Mouse (Mus musculus): Measurements from ENCODE around the gene Rcan1.

The Rcan1 gene

DNA sequence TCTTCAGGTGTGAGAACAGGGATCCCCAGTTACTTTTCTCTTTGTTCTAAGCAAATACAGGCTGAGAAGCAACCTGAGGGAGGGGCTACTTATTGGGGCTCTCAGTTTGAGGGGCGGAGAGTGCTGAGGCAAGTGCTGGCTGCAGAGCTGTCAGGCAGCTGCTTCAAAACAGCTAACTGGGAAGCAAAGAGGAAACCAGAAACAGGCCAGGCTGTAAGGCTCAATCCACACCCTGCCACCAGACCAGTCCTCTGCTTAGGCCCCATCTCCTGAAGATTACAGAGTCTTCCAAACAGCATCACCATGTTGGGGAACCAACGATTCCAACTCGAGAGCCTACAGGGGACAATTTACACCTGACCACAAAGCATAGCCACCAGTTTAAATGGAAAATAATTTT is 2.2 kb upstream of the Rcan1 start:
- DNase-seq (ENCODE audit: low spot score in 2 of 2), result no peak

DNA sequence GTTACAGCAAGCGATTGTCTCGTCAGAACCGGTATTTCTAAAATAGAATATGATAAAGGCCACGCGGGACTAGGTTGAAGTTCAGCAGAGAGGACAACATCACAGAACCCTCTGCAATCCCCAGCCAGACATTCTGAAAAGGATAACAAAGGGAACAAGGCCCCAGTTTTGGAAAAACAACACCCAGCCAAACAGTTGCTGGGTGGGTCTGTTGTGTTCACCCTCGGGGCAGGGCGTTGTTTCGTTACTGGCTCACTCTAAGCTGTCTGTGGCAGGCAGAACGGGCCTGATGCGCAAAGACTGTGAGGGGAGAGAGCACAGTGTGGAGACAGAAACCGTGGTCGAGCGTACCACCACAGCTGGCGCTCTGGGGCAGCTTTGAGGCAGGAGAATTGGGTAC is 2.2 kb downstream of the Rcan1 start:
- DNase-seq (ENCODE audit: low spot score in 2 of 2), result no peak

DNA sequence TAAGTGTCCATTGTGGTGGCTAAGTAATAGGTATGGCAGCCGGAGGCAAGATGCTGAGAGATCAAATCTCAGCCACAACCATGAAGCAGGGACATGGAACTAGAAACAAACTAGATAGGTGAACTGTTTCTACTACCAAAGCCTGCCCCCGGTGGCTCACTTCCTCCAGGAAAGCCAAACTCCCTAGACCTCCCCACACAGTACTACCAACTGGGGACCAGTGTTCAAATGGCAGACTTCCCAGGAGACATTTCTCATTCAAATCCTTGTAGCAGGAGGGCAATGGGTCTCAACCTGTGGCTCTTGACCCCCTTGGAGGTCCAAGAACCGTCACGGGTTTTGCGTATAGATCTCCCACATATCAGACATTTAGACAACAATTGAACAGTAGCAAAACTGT is 3.6 kb downstream of the Rcan1 start:
- DNase-seq (ENCODE audit: low spot score in 2 of 2), result no peak

DNA sequence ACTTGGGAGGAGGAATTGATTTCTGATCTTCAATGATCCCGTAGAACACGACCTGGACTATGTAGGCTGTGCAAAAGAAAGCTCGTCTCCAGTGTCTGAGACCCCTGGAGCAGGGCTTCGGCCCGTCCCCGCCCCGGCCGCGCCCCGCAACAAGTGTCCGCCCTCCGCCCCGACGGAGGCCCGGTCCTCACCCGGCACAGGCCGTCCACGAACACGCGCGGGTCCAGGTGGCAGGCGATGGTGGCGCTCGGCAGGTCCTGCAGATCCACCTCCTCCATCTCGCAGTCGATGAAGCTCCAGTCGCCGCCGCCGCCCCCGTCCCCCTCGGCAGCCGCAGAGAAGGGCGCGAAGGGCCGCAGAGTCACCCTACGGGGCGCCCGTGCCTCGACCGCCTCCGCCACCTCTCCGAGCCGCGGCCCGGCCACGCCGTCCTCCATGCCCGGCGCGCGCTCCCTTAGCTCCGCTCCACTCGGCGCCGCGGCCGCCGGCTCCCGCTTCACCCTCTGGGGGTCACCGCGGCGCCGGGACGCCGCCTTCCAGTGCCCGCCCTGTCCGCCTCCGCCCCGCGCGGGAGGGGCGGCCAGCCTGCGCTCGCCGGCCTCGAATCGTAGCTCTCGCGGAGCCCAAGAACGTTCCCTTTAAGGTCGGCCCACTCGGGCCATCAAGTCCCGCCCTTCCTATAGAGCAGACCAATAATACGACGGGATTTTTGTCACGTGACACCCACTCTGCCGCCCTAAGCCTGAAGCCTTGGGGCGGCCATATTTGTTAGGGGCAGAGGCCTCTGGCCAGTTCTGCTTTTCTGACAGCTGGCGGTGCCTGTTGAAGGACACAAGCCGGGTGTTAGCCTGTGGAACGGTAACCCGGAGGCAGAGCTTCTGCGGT is 4.8 kb downstream of the Rcan1 start:
- DNase-seq (ENCODE audit: low spot score in 2 of 2), result peak; percentile 98 to 99

DNA sequence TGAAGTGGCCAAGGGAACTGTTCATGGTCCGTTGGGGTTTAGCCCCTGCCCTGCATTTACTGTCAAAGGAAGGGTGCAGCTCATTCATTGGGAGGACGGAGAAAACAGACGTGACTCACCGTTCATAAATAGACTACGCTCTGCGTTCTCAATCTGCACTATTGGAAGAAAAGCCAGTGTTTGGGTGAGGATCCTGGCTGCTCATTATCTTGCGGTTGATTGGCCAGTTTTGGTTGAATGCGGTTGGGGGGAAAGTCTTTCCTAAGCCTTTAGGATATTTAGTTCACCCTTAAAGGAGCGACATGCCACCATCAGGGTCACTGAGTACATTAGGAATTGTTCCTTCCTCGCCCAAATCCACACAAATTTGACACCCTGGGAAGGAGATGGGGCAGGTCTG is 5.4 kb downstream of the Rcan1 start:
- no peak for DNase-seq (ENCODE audit: low spot score in 2 of 2)

DNA sequence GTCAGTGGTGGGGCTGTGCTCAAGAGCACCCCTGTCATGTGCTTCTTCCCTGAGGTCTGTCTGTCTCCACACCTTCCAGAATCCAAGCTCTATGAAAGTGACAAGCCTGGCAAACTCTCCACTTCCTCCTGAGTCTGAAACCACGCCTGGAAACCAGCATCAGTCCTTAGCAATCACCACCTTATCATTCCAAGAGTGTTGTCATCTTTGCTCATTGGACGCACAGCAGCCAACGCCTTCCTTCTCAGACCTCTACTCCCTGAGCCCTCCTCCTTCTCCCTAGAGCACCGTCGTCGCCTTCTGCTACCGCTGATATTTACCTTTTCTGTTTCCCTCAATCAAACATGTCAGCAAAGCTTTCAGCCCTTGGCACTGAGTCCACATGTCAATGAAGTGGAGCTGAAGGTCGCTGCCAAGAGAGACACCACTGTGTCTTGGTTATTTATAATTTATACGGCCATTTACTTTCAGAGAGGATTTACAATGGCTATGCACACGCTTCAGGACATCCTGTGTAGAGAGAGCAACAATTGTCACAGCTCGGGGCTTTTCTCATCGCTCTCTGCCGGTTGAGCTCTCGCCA is 6.2 kb downstream of the Rcan1 start:
- no peak for DNase-seq (ENCODE audit: low spot score in 2 of 2)

DNA sequence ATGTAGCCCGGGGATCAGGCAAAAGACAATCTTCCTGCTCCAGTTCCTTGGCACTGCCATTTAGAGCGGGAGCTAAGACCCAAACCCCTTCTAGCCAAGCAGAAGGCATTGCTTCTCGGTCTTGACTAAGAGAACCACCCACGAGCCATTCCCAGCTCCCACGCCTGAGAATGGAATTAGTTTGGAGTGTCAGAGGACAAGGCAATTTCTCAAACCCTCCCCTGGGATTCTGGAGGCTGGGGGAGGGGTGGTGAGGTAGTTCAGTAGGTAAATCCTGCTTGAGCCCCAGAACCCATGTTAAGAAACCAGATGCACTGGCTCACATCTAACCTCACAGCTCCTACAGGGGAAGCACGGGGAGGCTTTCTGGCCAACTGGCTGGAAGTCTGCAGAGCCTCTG is 9.3 kb downstream of the Rcan1 start:
- DNase-seq (ENCODE audit: low spot score in 2 of 2), result no peak

DNA sequence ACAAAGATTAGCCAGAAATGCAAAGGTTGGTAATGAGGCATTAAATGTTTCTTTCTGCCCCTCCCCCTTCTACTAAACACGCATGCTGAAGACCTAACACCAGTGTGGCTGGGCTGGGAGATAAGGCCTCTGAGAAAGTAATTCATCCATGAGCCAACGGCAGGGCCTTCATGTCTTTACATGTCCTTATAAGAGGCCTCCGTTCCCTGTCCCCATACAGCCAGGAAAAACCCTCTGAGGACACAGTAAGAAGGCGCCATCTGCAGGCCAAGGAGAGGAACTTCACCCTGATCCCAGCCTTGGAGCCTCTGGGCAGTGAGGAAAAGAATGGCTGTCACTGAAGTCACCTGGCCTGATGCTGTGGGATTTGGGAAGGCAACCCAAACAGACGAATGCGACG is 13.1 kb downstream of the Rcan1 start:
- DNase-seq (ENCODE audit: low spot score in 2 of 2), result peak; percentile 62 to 75

DNA sequence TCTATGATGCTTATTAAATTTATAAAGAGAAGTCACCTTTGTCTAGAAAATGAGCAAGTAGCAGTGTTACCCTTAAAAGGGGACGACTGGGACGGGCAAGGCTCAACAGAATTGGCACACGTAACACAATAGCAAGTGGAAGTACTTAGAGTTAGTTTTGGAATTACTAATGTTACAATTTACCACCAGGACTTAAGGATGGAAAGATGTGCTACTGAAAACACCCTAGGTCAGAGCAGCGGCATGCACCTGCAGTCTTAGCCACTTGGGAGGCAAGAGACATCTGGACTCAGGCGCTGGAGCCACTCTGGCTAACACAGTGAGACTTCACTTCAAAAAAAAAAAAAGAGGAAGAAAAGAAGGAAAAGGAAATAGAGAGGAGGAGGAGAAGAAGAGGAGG is 14.7 kb downstream of the Rcan1 start:
- no peak for DNase-seq (ENCODE audit: low spot score in 2 of 2)

DNA sequence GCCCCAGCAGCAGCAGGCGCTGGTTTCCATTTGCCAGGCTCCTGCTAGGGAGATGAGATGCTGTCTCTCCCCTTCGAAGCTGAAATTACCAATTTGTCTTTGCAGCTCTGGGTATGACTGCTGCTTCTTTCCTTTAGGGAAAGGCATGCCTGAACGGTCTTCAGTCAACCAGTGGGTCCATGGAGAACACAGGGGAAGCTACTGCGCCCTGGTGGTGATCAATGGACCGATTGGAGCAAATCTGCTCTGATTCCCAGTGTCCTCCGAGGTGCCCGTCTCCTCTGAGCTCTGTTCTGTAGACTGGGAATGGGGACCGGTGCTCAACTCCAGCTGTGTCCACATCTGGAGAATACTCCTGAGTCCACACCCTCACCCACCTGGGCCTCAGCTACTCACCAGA is 15.2 kb downstream of the Rcan1 start:
- DNase-seq (ENCODE audit: low spot score in 2 of 2), result no peak

DNA sequence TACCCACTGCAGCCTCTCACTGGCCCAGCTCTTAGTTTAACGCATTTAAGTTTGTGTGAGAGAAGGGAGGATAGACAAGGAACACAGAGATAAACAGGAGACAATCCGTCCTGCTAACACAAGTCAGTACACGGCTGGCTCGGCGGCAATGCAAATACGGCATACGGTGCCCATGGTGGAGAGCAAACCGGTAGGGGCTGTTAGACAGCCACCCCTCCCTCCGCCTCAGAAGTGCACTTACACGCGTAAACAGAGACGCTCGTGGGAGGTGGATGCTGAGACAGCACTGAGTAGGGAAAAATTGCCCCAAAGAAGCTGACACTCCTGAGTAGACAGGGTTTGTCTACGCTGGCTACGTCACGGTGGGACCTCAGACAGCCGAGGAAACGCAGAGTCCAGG is 16.2 kb downstream of the Rcan1 start:
- DNase-seq (ENCODE audit: low spot score in 2 of 2), result no peak

DNA sequence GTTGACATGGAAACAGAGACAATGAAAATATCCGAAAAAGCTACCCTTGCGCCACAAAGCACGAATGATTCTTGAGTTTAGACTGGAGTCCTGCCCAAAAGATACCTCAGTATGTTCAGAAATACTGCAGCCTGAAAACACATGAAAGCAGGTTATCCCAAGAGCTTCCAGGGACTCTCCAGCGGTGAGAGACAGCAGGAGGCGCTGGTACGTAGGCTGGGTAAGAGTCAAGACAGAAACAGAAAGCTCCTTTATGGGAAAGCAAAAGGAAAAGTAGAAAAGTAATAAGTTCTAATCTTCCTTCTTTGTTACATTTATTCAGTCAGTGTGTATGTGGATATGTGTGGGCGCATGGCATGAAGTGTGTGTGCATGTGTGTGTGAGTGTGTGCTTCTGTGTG is 16.7 kb downstream of the Rcan1 start:
- DNase-seq (ENCODE audit: low spot score in 2 of 2), result no peak

DNA sequence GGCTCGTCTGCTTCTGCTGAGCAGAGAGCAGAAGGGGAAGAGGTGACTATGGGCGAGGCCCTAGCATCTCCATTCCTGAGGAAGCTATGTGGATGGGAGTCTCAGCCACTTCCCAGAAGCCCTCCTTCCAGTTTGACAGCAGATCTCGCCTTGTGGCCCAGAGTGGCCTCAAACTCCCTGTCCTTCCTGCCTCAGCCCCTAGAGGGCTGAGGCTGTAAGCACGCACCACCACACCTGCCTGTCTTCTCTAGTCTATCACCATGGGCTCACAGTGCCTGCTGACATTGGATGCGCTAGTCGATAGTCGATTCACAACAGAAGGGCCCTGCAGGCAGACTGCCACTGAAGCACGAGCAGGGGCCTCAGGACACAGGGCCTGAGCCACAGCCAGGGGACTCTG is 18.1 kb downstream of the Rcan1 start:
- no peak for DNase-seq (ENCODE audit: low spot score in 2 of 2)

DNA sequence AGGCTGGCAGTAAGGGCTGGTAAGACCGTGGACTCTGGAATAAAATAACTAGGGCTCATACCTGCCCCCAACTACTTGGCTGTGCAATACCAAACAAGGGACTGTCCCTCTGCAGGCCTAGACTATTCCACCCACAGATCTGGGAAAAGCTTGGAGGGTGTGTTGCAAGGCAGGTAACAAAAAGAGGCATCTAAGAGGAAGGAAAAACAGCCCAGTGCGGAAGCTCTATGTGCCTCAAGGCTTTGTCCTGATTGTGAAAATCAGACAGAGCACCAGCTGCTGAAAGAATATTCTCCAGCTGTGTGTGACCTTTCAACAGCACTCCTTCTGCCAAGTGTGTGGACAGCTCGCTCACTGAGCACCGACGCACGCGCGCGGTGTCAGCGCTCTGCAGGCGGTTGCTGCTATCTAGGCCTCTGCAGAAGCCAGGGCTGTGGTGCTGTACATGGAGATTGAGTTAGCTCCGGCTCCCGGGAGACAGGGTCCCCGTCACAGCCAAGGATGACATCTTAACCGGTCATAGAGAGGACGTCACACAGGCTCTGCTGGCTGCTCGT is 19.1 kb downstream of the Rcan1 start:
- DNase-seq (ENCODE audit: low spot score in 2 of 2), result no peak

DNA sequence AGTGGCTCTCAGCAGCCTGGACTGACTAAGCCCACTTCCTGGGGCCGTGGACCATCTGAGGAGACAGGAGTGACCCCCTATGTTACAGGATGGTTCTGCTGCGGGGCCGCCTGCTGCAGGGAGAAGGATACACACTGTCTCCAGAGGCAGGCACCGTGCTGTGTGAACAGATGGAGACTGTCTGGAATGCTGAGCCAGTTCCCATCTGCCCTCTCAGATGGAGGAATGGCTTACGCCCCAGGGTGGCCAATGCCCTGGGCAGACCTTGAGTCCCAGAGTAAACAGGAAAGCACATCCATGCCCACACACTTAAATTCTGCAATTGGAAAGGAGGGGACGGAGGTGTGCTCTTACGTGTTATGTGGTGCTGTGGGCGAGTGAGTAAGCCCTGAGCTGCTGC is 20.3 kb downstream of the Rcan1 start:
- DNase-seq (ENCODE audit: low spot score in 2 of 2), result no peak

DNA sequence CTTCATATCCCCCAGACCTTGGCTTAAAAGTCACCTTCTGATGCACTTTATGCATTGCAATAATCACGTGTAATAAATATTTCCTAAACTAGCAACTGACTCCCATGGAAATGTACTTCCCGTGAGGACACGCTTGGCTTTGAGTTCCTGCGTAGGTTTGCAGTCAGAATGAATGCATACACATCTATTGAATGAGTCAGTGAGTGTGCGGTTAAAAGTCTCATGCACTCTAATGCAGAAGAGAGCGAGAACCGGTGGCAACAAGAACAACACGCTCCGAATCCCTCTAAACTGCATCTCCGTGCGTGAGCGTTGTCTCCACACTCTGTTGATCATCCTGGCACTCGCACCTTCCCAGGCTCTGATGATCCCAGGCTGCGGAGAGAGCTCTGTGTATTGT is 21.6 kb downstream of the Rcan1 start:
- no peak for DNase-seq (ENCODE audit: low spot score in 2 of 2)

DNA sequence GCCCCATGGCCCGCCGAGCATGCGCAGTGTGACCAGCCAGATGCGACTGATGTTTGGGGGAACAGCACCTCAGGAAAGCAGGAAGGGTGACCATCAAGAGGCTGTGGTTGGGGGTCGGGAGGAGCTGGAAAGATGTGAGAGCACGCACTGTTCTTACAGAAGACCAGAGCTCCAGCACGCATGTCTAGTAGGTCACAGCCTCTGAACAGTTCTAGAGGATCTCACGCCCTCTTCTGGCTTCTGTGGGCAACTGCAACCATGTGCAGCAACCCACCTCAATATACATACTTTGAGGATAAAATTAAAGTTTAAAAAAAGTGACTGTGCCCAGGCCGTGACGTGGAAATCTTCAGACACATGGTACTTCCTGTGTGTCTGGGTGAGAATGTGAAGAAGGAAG is 25.3 kb downstream of the Rcan1 start:
- DNase-seq (ENCODE audit: low spot score in 2 of 2), result no peak

DNA sequence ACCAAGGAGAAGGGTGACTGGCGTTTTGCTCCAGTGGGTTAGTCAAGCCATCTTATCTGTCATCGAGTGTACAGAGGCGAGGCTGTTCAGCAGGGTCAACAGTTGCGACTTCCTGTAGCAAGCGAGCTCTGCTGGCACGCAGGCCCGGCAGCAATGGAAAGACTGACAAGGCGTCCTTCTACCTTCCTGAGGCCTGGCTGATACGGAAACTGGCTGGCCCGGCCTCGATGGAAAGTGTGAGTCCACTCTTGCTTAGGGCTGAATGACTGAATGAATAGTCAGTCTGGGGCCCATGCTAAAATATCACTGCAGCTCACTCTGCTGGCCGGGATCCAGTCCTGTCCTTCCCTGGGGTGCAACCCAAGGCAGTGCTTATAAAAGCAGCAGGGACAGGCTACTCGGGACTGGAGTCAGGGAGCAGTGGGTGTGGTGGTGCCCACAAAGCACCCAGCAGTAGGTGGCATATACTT is 27.0 kb downstream of the Rcan1 start:
- DNase-seq (ENCODE audit: low spot score in 2 of 2), result no peak

DNA sequence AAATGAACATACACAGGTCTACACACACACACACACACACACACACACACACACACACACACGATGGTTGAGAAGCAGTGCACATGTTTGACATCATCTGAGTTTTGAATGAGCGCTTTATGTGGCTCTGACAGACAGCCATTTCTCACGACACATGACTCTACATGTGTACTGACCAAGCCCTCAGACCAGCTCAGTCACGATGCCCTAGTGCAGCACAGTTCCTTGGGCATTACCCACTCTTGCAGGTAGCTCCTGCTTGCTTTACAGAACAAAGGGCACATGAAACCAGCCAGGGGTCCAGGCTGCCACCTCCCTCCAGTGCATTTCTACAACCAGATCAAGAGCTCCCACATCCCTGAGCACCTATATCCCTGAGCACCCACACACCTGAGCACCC is 27.7 kb downstream of the Rcan1 start:
- DNase-seq (ENCODE audit: low spot score in 2 of 2), result no peak

DNA sequence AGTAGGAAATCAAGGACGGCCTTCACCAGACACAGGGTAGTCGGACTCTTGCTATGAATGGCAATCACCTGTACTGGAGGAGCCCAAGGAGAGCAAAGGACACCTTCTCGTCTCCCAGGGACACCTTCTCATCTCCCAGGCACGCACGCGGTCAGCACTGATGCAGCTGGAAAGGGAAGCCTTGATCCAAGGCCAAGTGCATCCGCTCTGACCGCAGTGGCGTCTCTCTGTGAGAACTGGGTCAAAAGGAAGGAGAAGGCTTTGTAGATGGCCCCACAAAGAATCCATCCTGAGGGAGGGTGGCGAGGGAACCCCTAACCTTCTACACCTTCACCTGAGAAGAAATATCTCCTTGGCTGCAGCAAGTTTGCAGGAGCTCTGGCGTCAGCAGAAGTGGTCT is 28.5 kb downstream of the Rcan1 start:
- no peak for DNase-seq (ENCODE audit: low spot score in 2 of 2)

DNA sequence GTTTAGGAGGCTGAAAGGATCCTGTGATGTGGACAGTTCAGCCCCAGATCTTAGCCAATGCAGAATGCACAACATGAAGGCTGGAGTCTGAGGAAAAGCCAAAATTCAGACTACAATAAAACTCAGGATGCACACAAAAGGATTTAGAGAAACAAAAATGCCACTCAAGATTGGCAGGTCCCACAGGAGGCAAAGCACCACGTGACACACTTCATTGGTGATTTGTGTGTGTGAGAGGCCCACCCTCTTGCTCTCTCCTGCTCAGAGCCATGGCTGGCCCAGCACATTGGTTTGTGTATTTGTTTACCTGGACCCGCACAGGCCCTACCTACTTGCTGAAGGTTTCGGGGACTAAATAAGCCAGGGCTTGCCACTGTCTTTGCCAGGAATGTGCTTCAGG is 29.5 kb downstream of the Rcan1 start:
- DNase-seq (ENCODE audit: low spot score in 2 of 2), result no peak

DNA sequence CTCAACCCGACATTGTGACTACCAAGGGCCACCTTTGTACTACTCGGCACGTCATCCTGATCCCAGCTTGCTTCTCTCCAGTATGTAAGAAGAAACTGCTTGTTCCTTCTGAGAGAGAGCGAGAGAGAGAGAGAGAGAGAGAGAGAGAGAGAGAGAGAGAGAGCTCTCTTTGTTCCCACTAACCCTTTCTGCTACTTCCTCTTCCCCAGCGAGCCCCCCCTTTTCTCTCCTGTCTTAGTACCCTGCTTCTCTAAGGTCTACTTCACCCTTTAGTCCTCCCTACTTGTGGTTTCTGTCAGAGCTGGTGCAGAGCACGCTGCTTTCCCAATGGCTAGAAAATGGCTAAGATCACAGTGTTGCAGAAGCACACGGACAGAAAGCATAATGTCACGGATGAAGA is 30.4 kb downstream of the Rcan1 start:
- no peak for DNase-seq (ENCODE audit: low spot score in 2 of 2)

DNA sequence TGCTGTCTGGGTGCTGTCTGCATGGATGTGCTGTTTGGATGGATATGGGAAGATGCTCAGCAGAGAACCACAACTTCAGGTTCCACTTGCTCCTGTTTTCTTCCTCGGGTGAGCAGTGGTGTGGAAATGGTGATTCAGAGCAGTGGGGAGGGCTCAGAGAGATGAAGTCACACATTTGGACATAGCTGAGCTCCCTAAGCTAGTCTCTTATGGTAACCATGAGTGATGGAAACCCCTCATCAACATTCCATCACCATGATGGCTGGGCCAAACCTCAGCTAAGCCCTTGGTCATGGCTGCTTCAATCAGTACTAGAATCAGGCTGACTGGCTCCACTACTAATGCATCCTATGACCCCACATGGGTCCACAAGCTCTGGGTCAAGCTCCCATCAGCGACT is 30.9 kb downstream of the Rcan1 start:
- DNase-seq (ENCODE audit: low spot score in 2 of 2), result no peak

Measured in right cerebral cortex, postnatal 10 days (tissue).